8 mouse cellular contexts compared by ENCODE assay signal in genomic region chr11:44517561-44518280, GRCm38 (mm10). TPM values are rescaled to one million over a fixed set of nuclear protein-coding genes. Genes with fewer than 3 reads are reported as not detected.
DNase-seq lines count a peak whose midpoint lies in the region; ATAC-seq and TF ChIP-seq lines count a peak whose summit lies in the region.

No protein-coding gene starts in this region.

- H3K36me3 ChIP-seq in heart, embryonic 13.5 days, result no peaks in the 10 kb centered on the region
- H3K36me3 ChIP-seq in ES-E14 (ENCODE audit: control insufficient read depth, insufficient read depth, low read length, poor library complexity, severe bottlenecking), result no peaks in the 10 kb centered on the region
- no peaks in the 10 kb centered on the region for H3K36me3 ChIP-seq in hindbrain, embryonic 14.5 days (replicated peaks; ENCODE audit: control insufficient read depth, insufficient read depth)
- H3K36me3 ChIP-seq in midbrain, embryonic 14.5 days (ENCODE audit: control insufficient read depth, insufficient read depth, low read length), result no peaks in the 10 kb centered on the region

- no peaks in the 10 kb centered on the region for H3K9me3 ChIP-seq in heart, embryonic 13.5 days
- no peaks in the 10 kb centered on the region for H3K9me3 ChIP-seq in ES-E14 (ENCODE audit: control insufficient read depth, insufficient read depth, low read depth, low read length)
- no peaks in the 10 kb centered on the region for H3K9me3 ChIP-seq in hindbrain, embryonic 14.5 days (ENCODE audit: control insufficient read depth, low read length)
- no peaks in the 10 kb centered on the region for H3K9me3 ChIP-seq in midbrain, embryonic 14.5 days (ENCODE audit: control insufficient read depth, low read length)

- intact Hi-C loops in left cerebral cortex, postnatal 25 days (cut with DNase I), result loop anchor here (1.0 kb wide), 1 partner anchor 47 kb away; the partner anchor contains the start of gene Ublcp1

- 55% methylated on average over 6 of the region's 6 CpGs for WGBS in heart, embryonic 13.5 days
- 39% methylated on average over 6 of the region's 6 CpGs for WGBS in hindbrain, embryonic 14.5 days
- WGBS in midbrain, embryonic 14.5 days, result 47% methylated on average over 6 of the region's 6 CpGs

- H3K4me1 ChIP-seq in heart, embryonic 13.5 days, result peaks cover 27% of the 10 kb centered on the region
- H3K4me1 ChIP-seq in ES-E14 (ENCODE audit: control insufficient read depth in 2 of 2, insufficient read depth in 2 of 2, low read length in 2 of 2, poor library complexity in 1 of 2), result peaks cover 0 to 2% of the 10 kb centered on the region in 2 experiments; a peak in 1 of 4 replicates
- H3K4me1 ChIP-seq in hindbrain, embryonic 14.5 days (replicated peaks; ENCODE audit: control insufficient read depth, insufficient read depth, low read length), result peaks cover 25% of the 10 kb centered on the region
- peaks cover 13% of the 10 kb centered on the region; the same call in 1 of the 2 replicates for H3K4me1 ChIP-seq in midbrain, embryonic 14.5 days (ENCODE audit: control insufficient read depth, insufficient read depth, low read length)

- peak overlapping the region; percentile 98 for H3K9ac ChIP-seq in heart, embryonic 13.5 days
- peak overlapping the region; percentile 16; the same call in 1 of the 2 replicates for H3K9ac ChIP-seq in ES-E14 (ENCODE audit: insufficient read depth, low read depth, low read length, poor library complexity, severe bottlenecking)
- H3K9ac ChIP-seq in hindbrain, embryonic 14.5 days, result peak overlapping the region; percentile 98
- peak overlapping the region; percentile 96 for H3K9ac ChIP-seq in midbrain, embryonic 14.5 days (replicated peaks; ENCODE audit: low read length)

- ATAC-seq in heart, embryonic 13.5 days (ENCODE audit: extremely low read depth, insufficient number of reproducible peaks, low FRiP score, low TSS enrichment), result no peak
- ATAC-seq in hindbrain, embryonic 14.5 days (ENCODE audit: low FRiP score), result no peak
- no peak for ATAC-seq in midbrain, embryonic 14.5 days (ENCODE audit: low FRiP score, low TSS enrichment)

- H3K27me3 ChIP-seq in heart, embryonic 13.5 days (replicated peaks), result no peaks in the 10 kb centered on the region
- no peaks in the 10 kb centered on the region for H3K27me3 ChIP-seq in hindbrain, embryonic 14.5 days (ENCODE audit: control insufficient read depth, insufficient read depth, low read length)
- no peaks in the 10 kb centered on the region for H3K27me3 ChIP-seq in midbrain, embryonic 14.5 days (ENCODE audit: control insufficient read depth, insufficient read depth, low read length)

- DNase-seq in heart, adult 9 months (ENCODE audit: low spot score in 2 of 2), result no peak
- peak; percentile 37 for DNase-seq in ES-E14 (ENCODE audit: low read depth, low spot score)
- peak; percentile 27 for DNase-seq in hindbrain, embryonic 14.5 days (ENCODE audit: low spot score)
- peak; percentile 19 for DNase-seq in midbrain, embryonic 14.5 days
- no peak for DNase-seq in layer of hippocampus, postnatal 10 days (ENCODE audit: low spot score in 2 of 2)
- DNase-seq in left cerebral cortex, postnatal 25 days (ENCODE audit: low spot score in 2 of 2), result no peak
- no peak for DNase-seq in gastrocnemius, postnatal 25 days

- in situ Hi-C loops in ES-E14 (cut with MboI; ENCODE audit: low sequenced_read_pairs in 2 of 2, unreplicated experiment in 2 of 2), result no loop called here

- no peak overlapping the region for H3K27ac ChIP-seq in heart, embryonic 13.5 days (replicated peaks)
- no peak overlapping the region for H3K27ac ChIP-seq in ES-E14 (ENCODE audit: insufficient read depth, low read depth, low read length, poor library complexity, severe bottlenecking)
- H3K27ac ChIP-seq in hindbrain, embryonic 14.5 days, result peak overlapping the region; percentile 97
- peak overlapping the region; percentile 95; the same call in 1 of the 2 replicates for H3K27ac ChIP-seq in midbrain, embryonic 14.5 days (replicated peaks; ENCODE audit: low read depth, low read length)

- peak overlapping the region; percentile 98 for H3K4me3 ChIP-seq in heart, embryonic 13.5 days
- peak overlapping the region; percentile 91 to 94; a peak in 1 of 4 replicates for H3K4me3 ChIP-seq in ES-E14 (ENCODE audit: insufficient read depth in 1 of 2, low read depth in 1 of 2, low read length in 2 of 2, poor library complexity in 1 of 2, severe bottlenecking in 1 of 2)
- H3K4me3 ChIP-seq in hindbrain, embryonic 14.5 days (replicated peaks; ENCODE audit: low read length), result peak overlapping the region; percentile 99
- peak overlapping the region; percentile 97 for H3K4me3 ChIP-seq in midbrain, embryonic 14.5 days (replicated peaks; ENCODE audit: low read depth, low read length)

- peak overlapping the region; percentile 74 for H3K4me2 ChIP-seq in heart, embryonic 13.5 days
- H3K4me2 ChIP-seq in hindbrain, embryonic 14.5 days (replicated peaks), result peak overlapping the region; percentile 72
- peak overlapping the region; percentile 85 for H3K4me2 ChIP-seq in midbrain, embryonic 14.5 days (ENCODE audit: low read length)

TF ChIP-seq in ES-E14, 5 proteins besides CTCF, POLR2A, EP300 and RAD21:
- TF ChIP-seq ZC3H11A (IDR thresholded peaks at IDR 0.05; ENCODE audit: borderline replicate concordance, low read depth, low read length) (no peak), HCFC1 (IDR thresholded peaks at IDR 0.05; ENCODE audit: borderline replicate concordance, insufficient read depth, low read length) (no peak), MAFK (IDR thresholded peaks at IDR 0.05; ENCODE audit: insufficient read depth, low read depth, low read length) (no peak), CHD2 (IDR thresholded peaks at IDR 0.05; ENCODE audit: low read depth, low read length) (no peak), ZNF384 (IDR thresholded peaks at IDR 0.05; ENCODE audit: low read depth, low read length) (no peak)
TF ChIP-seq in ES-E14: peak in this region for 0.

RNA-seq across cellular contexts. Expression of gene Rnf145, which starts 1.0 kb away (rescaled TPM):
- polyA plus RNA-seq in heart, embryonic 13.5 days (2015; fragmentation: Nextera tagmentation; extraction: Ambion mirVana), result 46.5 and 55.9 TPM in 2 replicates
- total RNA-seq in ES-E14 (2012; rRNA removed), result 94.4 and 128 TPM in 2 replicates
- polyA plus RNA-seq in hindbrain, embryonic 14.5 days (2014; fragmentation: Nextera tagmentation; extraction: Ambion mirVana), result 134 and 141 TPM in 2 replicates
- polyA plus RNA-seq in midbrain, embryonic 14.5 days (2014; fragmentation: Nextera tagmentation; extraction: Ambion mirVana), result 127 and 134 TPM in 2 replicates
- 100 to 1,000 TPM in 1 of 2 experiments, 10 to 100 TPM in 1; 91.6 to 119 TPM for total RNA-seq in layer of hippocampus, postnatal 10 days (2021)
- 100 to 1,000 TPM in 1 of 2 experiments, 10 to 100 TPM in 1; 93.7 to 110 TPM for total RNA-seq in left cerebral cortex, postnatal 25 days (2021)
- 10 to 100 TPM in 1 of 2 experiments, 1 to 10 TPM in 1; 8.1 to 10.9 TPM for total RNA-seq in gastrocnemius, postnatal 25 days (2021)

RNA-seq across cellular contexts. Expression of gene Ublcp1, which starts 47.4 kb away (rescaled TPM):
- polyA plus RNA-seq in heart, embryonic 13.5 days (2015; fragmentation: Nextera tagmentation; extraction: Ambion mirVana), result 42.3 and 43.7 TPM in 2 replicates
- total RNA-seq in ES-E14 (2012; rRNA removed), result 22.2 and 22.3 TPM in 2 replicates
- 62.1 and 65.9 TPM in 2 replicates for polyA plus RNA-seq in hindbrain, embryonic 14.5 days (2014; fragmentation: Nextera tagmentation; extraction: Ambion mirVana)
- 64.1 and 72.8 TPM in 2 replicates for polyA plus RNA-seq in midbrain, embryonic 14.5 days (2014; fragmentation: Nextera tagmentation; extraction: Ambion mirVana)
- 10 to 100 TPM; 39.8 to 40.2 TPM for total RNA-seq in layer of hippocampus, postnatal 10 days (2021)
- total RNA-seq in left cerebral cortex, postnatal 25 days (2021), result 10 to 100 TPM; 48.6 to 52.0 TPM
- total RNA-seq in gastrocnemius, postnatal 25 days (2021), result 10 to 100 TPM; 26.6 to 28.8 TPM

Comparison
In these comparisons a context has a peak if more than half of its experiments do, and no peak if none do; other contexts are left out.
1. H3K27ac ChIP-seq: peak in hindbrain, embryonic 14.5 days (single experiment) and midbrain, embryonic 14.5 days (single experiment); none in heart, embryonic 13.5 days (single experiment) and ES-E14 (single experiment).
2. H3K9ac ChIP-seq: peak in every context shown above with its lines; median percentile 98 in heart, embryonic 13.5 days; 98 in hindbrain, embryonic 14.5 days; 96 in midbrain, embryonic 14.5 days; 16 in ES-E14.
3. DNase-seq: peak in ES-E14 (single experiment), hindbrain, embryonic 14.5 days (single experiment) and midbrain, embryonic 14.5 days (single experiment); none in heart, adult 9 months (0 of 2), layer of hippocampus, postnatal 10 days (0 of 2), left cerebral cortex, postnatal 25 days (0 of 2) and gastrocnemius, postnatal 25 days (single experiment).
4. Peak in every context shown above with its lines, with median percentiles within 50 percentile points of each other: H3K4me2 ChIP-seq and H3K4me3 ChIP-seq.